ENCODE assay signal across 8 mouse cellular contexts in the genomic region with DNA sequence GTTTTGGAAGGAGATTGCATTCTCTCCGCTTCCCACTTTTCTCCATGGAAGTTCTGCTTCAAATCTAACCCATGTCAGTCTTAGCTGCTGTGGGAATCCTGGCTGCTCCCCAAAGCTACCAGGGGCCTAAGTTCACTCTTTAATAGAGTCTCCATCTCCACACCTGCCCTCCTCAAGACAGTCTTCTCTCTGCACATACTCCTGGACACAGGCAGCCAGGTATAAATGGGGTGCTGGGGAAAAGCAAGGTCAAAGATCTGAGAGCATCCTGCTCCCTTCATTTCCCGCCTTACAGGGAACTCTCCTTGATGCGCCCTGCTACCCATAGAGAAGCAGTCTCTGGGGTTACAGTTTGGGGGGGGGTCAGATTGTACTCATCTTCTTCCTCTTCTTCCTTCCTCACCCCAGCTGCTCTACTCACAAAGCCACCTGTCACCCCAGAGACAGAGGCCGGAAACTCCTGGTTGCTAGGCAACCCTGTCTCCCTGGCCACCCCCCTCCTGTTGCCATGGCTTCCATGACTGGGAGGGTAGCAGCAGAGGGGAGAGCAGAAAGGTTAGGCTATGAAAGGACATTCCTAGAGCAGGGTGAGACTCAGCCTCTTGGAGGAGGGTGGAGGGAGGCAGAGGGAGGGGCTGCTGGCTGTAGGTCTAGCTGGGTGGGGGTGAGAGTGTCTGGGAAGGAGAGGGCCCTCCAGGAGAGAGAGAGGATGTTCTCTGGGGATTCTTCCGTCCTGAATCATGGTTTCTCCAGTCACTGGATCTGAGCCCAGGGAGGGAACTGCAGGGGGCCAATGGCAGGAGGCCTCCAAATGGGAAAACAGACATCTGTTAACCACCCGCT. TPM values are rescaled to one million over a fixed set of nuclear protein-coding genes. Genes with fewer than 3 reads are reported as not detected.
DNase-seq lines count a peak whose midpoint lies in the region; ATAC-seq and TF ChIP-seq lines count a peak whose summit lies in the region.

No protein-coding gene starts in this region.

- peak; percentile 80 for ATAC-seq in neural tube, embryonic 11.5 days (ENCODE audit: insufficient read depth, low FRiP score, low TSS enrichment)
- ATAC-seq in forebrain, embryonic 14.5 days, result peak; percentile 54
- peak; percentile 85 for ATAC-seq in midbrain, embryonic 12.5 days (ENCODE audit: low FRiP score, low read depth)
- ATAC-seq in liver, embryonic 11.5 days (replicated peaks; ENCODE audit: low FRiP score), result no peak

- WGBS in neural tube, embryonic 11.5 days, result 30% methylated on average over 6 of the region's 6 CpGs
- WGBS in forebrain, embryonic 14.5 days, result 20% methylated on average over 6 of the region's 6 CpGs
- WGBS in midbrain, embryonic 12.5 days, result 18% methylated on average over 6 of the region's 6 CpGs
- WGBS in liver, embryonic 11.5 days, result 29% methylated on average over 6 of the region's 6 CpGs

- no peak for TF ChIP-seq POLR2A in brain, embryonic 14.5 days (IDR thresholded peaks at IDR 0.05; ENCODE audit: borderline replicate concordance, extremely low read depth, insufficient read depth, insufficient read length, poor library complexity, severe bottlenecking)

- H3K27ac ChIP-seq in neural tube, embryonic 11.5 days (ENCODE audit: low read depth, low read length), result peak overlapping the region; percentile 21; the same call in 1 of the 2 replicates
- H3K27ac ChIP-seq in forebrain, embryonic 14.5 days (ENCODE audit: low read depth, low read length), result peak overlapping the region; percentile 84
- peak overlapping the region; percentile 84 for H3K27ac ChIP-seq in midbrain, embryonic 12.5 days (replicated peaks)
- no peak overlapping the region for H3K27ac ChIP-seq in liver, embryonic 11.5 days (ENCODE audit: low read depth, low read length)

- H3K4me1 ChIP-seq in neural tube, embryonic 11.5 days (ENCODE audit: control insufficient read depth, insufficient read depth, low read length), result peaks cover 20% of the 10 kb centered on the region
- peaks cover 49% of the 10 kb centered on the region for H3K4me1 ChIP-seq in forebrain, embryonic 14.5 days (ENCODE audit: control insufficient read depth, insufficient read depth, low read length)
- peaks cover 68% of the 10 kb centered on the region for H3K4me1 ChIP-seq in midbrain, embryonic 12.5 days
- peaks cover 24% of the 10 kb centered on the region for H3K4me1 ChIP-seq in liver, embryonic 11.5 days (replicated peaks; ENCODE audit: control insufficient read depth, insufficient read depth, low read length)

- no peak overlapping the region for H3K4me3 ChIP-seq in neural tube, embryonic 11.5 days (ENCODE audit: low read depth, low read length)
- H3K4me3 ChIP-seq in forebrain, embryonic 14.5 days (ENCODE audit: low read depth, low read length), result no peak overlapping the region
- H3K4me3 ChIP-seq in midbrain, embryonic 12.5 days, result no peak overlapping the region
- H3K4me3 ChIP-seq in liver, embryonic 11.5 days (ENCODE audit: low read depth, low read length), result no peak overlapping the region

- H3K9me3 ChIP-seq in neural tube, embryonic 11.5 days (ENCODE audit: control insufficient read depth, low read length), result no peaks in the 10 kb centered on the region
- no peaks in the 10 kb centered on the region for H3K9me3 ChIP-seq in forebrain, embryonic 14.5 days (replicated peaks; ENCODE audit: control insufficient read depth, low read length)
- no peaks in the 10 kb centered on the region for H3K9me3 ChIP-seq in midbrain, embryonic 12.5 days
- no peaks in the 10 kb centered on the region for H3K9me3 ChIP-seq in liver, embryonic 11.5 days (ENCODE audit: control insufficient read depth, low read length)

- H3K4me2 ChIP-seq in neural tube, embryonic 11.5 days (ENCODE audit: low read depth), result peak overlapping the region; percentile 19; the same call in 1 of the 2 replicates
- H3K4me2 ChIP-seq in forebrain, embryonic 14.5 days (ENCODE audit: low read length), result peak overlapping the region; percentile 30
- peak overlapping the region; percentile 27 for H3K4me2 ChIP-seq in midbrain, embryonic 12.5 days (replicated peaks)
- no peak overlapping the region for H3K4me2 ChIP-seq in liver, embryonic 11.5 days

- peaks cover 71% of the 10 kb centered on the region for H3K27me3 ChIP-seq in neural tube, embryonic 11.5 days (ENCODE audit: control insufficient read depth, insufficient read depth, low read length)
- H3K27me3 ChIP-seq in forebrain, embryonic 14.5 days (replicated peaks; ENCODE audit: control insufficient read depth, insufficient read depth, low read length), result peaks cover 38% of the 10 kb centered on the region
- peaks cover 91% of the 10 kb centered on the region for H3K27me3 ChIP-seq in midbrain, embryonic 12.5 days
- peaks cover 100% of the 10 kb centered on the region for H3K27me3 ChIP-seq in liver, embryonic 11.5 days (replicated peaks; ENCODE audit: control insufficient read depth, insufficient read depth, low read length)

- no peak for TF ChIP-seq CTCF in brain, embryonic 14.5 days (IDR thresholded peaks at IDR 0.05; ENCODE audit: borderline replicate concordance, extremely low read depth, insufficient read depth, insufficient read length)

- DNase-seq in neural tube, embryonic 11.5 days (ENCODE audit: low spot score), result peak; percentile 75
- no peak for DNase-seq in neural tube, embryonic 10.5 days (ENCODE audit: extremely low spot score, low spot score)
- DNase-seq in brain, embryonic 14.5 days (ENCODE audit: low read depth), result peak; percentile 90
- DNase-seq in forebrain, embryonic 14.5 days (ENCODE audit: low spot score), result peak; percentile 77
- DNase-seq in thymus, postnatal 36 days, result peak; percentile 47 to 77
- no peak for DNase-seq in liver, embryonic 11.5 days (ENCODE audit: low spot score)
- no peak for DNase-seq in urinary bladder, postnatal 14 days (ENCODE audit: low spot score)

- no peak overlapping the region for H3K9ac ChIP-seq in neural tube, embryonic 11.5 days (ENCODE audit: low read length)
- peak overlapping the region; percentile 1; the same call in 1 of the 2 replicates for H3K9ac ChIP-seq in forebrain, embryonic 14.5 days (ENCODE audit: low read length)
- H3K9ac ChIP-seq in midbrain, embryonic 12.5 days (replicated peaks), result no peak overlapping the region; the same call in 1 of the 2 replicates
- H3K9ac ChIP-seq in liver, embryonic 11.5 days (ENCODE audit: low read depth, low read length), result no peak overlapping the region

- no peaks in the 10 kb centered on the region for H3K36me3 ChIP-seq in neural tube, embryonic 11.5 days (ENCODE audit: control insufficient read depth, insufficient read depth, low read length)
- no peaks in the 10 kb centered on the region for H3K36me3 ChIP-seq in forebrain, embryonic 14.5 days (ENCODE audit: control insufficient read depth, insufficient read depth, low read length)
- no peaks in the 10 kb centered on the region for H3K36me3 ChIP-seq in midbrain, embryonic 12.5 days
- H3K36me3 ChIP-seq in liver, embryonic 11.5 days (ENCODE audit: control insufficient read depth, insufficient read depth, low read length), result no peaks in the 10 kb centered on the region

RNA-seq across cellular contexts. Expression of gene Psd, which starts 5.6 kb away (rescaled TPM):
- 10.9 and 12.7 TPM in 2 replicates for polyA plus RNA-seq in neural tube, embryonic 11.5 days (2014; fragmentation: Nextera tagmentation; extraction: Ambion mirVana)
- 292 and 297 TPM in 2 replicates for polyA plus RNA-seq in brain, embryonic 14.5 days (2012; rRNA removed)
- polyA plus RNA-seq in forebrain, embryonic 14.5 days (2014; fragmentation: Nextera tagmentation; extraction: Ambion mirVana), result 68.7 and 83.0 TPM in 2 replicates
- polyA plus RNA-seq in midbrain, embryonic 12.5 days (2016; fragmentation: Nextera tagmentation; extraction: Ambion mirVana), result 31.4 and 31.9 TPM in 2 replicates
- polyA plus RNA-seq in liver, embryonic 11.5 days (2014; fragmentation: Nextera tagmentation; extraction: Ambion mirVana), result 11.9 and 12.4 TPM in 2 replicates

RNA-seq across cellular contexts. Expression of gene Fbxl15, which starts 6.7 kb away (rescaled TPM):
- 22.0 and 24.5 TPM in 2 replicates for polyA plus RNA-seq in neural tube, embryonic 11.5 days (2014; fragmentation: Nextera tagmentation; extraction: Ambion mirVana)
- polyA plus RNA-seq in brain, embryonic 14.5 days (2012; rRNA removed), result 37.1 and 45.9 TPM in 2 replicates
- polyA plus RNA-seq in forebrain, embryonic 14.5 days (2014; fragmentation: Nextera tagmentation; extraction: Ambion mirVana), result 42.6 and 43.1 TPM in 2 replicates
- polyA plus RNA-seq in midbrain, embryonic 12.5 days (2016; fragmentation: Nextera tagmentation; extraction: Ambion mirVana), result 27.6 and 32.6 TPM in 2 replicates
- 15.7 and 16.4 TPM in 2 replicates for polyA plus RNA-seq in liver, embryonic 11.5 days (2014; fragmentation: Nextera tagmentation; extraction: Ambion mirVana)

RNA-seq across cellular contexts. Expression of gene Cuedc2, which starts 17.2 kb away (rescaled TPM):
- polyA plus RNA-seq in neural tube, embryonic 11.5 days (2014; fragmentation: Nextera tagmentation; extraction: Ambion mirVana), result 263 and 274 TPM in 2 replicates
- polyA plus RNA-seq in brain, embryonic 14.5 days (2012; rRNA removed), result 206 and 246 TPM in 2 replicates
- 402 and 405 TPM in 2 replicates for polyA plus RNA-seq in forebrain, embryonic 14.5 days (2014; fragmentation: Nextera tagmentation; extraction: Ambion mirVana)
- polyA plus RNA-seq in midbrain, embryonic 12.5 days (2016; fragmentation: Nextera tagmentation; extraction: Ambion mirVana), result 228 and 237 TPM in 2 replicates
- polyA plus RNA-seq in liver, embryonic 11.5 days (2014; fragmentation: Nextera tagmentation; extraction: Ambion mirVana), result 151 and 153 TPM in 2 replicates

RNA-seq across cellular contexts. Expression of gene Nfkb2, which starts 17.2 kb away (rescaled TPM):
- 4.1 and 4.3 TPM in 2 replicates for polyA plus RNA-seq in neural tube, embryonic 11.5 days (2014; fragmentation: Nextera tagmentation; extraction: Ambion mirVana)
- polyA plus RNA-seq in brain, embryonic 14.5 days (2012; rRNA removed), result 3.9 and 4.3 TPM in 2 replicates
- polyA plus RNA-seq in forebrain, embryonic 14.5 days (2014; fragmentation: Nextera tagmentation; extraction: Ambion mirVana), result 1.4 and 1.6 TPM in 2 replicates
- polyA plus RNA-seq in midbrain, embryonic 12.5 days (2016; fragmentation: Nextera tagmentation; extraction: Ambion mirVana), result 3.6 and 4.2 TPM in 2 replicates
- polyA plus RNA-seq in liver, embryonic 11.5 days (2014; fragmentation: Nextera tagmentation; extraction: Ambion mirVana), result 6.0 and 6.6 TPM in 2 replicates

RNA-seq across cellular contexts. Expression of gene Mfsd13a, which starts 19.6 kb away (rescaled TPM):
- polyA plus RNA-seq in neural tube, embryonic 11.5 days (2014; fragmentation: Nextera tagmentation; extraction: Ambion mirVana), result 6.8 and 7.3 TPM in 2 replicates
- 16.1 and 18.2 TPM in 2 replicates for polyA plus RNA-seq in brain, embryonic 14.5 days (2012; rRNA removed)
- polyA plus RNA-seq in forebrain, embryonic 14.5 days (2014; fragmentation: Nextera tagmentation; extraction: Ambion mirVana), result 7.2 TPM in 2 replicates
- 6.5 and 7.1 TPM in 2 replicates for polyA plus RNA-seq in midbrain, embryonic 12.5 days (2016; fragmentation: Nextera tagmentation; extraction: Ambion mirVana)
- polyA plus RNA-seq in liver, embryonic 11.5 days (2014; fragmentation: Nextera tagmentation; extraction: Ambion mirVana), result 21.9 and 25.4 TPM in 2 replicates

Comparison
In these comparisons a context has a peak if more than half of its experiments do, and no peak if none do; other contexts are left out.
1. DNase-seq: peak in neural tube, embryonic 11.5 days (single experiment), brain, embryonic 14.5 days (single experiment), forebrain, embryonic 14.5 days (single experiment) and thymus, postnatal 36 days (2 of 2); none in neural tube, embryonic 10.5 days (single experiment), liver, embryonic 11.5 days (single experiment) and urinary bladder, postnatal 14 days (single experiment).